Mouse (Mus musculus) forebrain, embryonic 14.5 days (tissue): ENCODE data around the gene Aurkb. TPM values are rescaled to one million over a fixed set of nuclear protein-coding genes. Genes with fewer than 3 reads are reported as not detected.

Experiments used
- ATAC-seq: fragments of 200-750 bp; cut with Nextera tagmentation; 2 replicates; pipeline ENCODE4 v1.8.0; 2017; ENCODE audit warnings: mild to moderate bottlenecking, moderate library complexity
- DNase-seq: peaks from one replicate; pipeline ENCODE4 v3.0.0-alpha.2; 2015; ENCODE audit warnings: low spot score
- H3K27ac ChIP-seq: fragments of 300-500 bp; sonication (generic); 2 replicates; pipeline ENCODE4 v1.5.1; 2014; ENCODE audit warnings: low read depth, mild to moderate bottlenecking, control low read depth, low read length, moderate library complexity
- H3K27me3 ChIP-seq: fragments of 300-500 bp; sonication (generic); replicated peaks from 2 replicates; pipeline ENCODE4 v1.6.1; 2014; ENCODE audit warnings: low read length, control low read depth, mixed read lengths; ENCODE audit not compliant: control insufficient read depth, insufficient read depth
- H3K36me3 ChIP-seq: fragments of 300-500 bp; sonication (generic); 2 replicates; pipeline ENCODE4 v1.6.1; 2014; ENCODE audit warnings: low read length, control low read depth; ENCODE audit not compliant: control insufficient read depth, insufficient read depth
- H3K4me1 ChIP-seq: fragments of 300-500 bp; sonication (generic); 2 replicates; pipeline ENCODE4 v1.6.1; 2014; ENCODE audit warnings: antibody characterized with exemption, low read length, control low read depth; ENCODE audit not compliant: control insufficient read depth, insufficient read depth
- H3K4me2 ChIP-seq: fragments of 300-500 bp; sonication (generic); 2 replicates; pipeline ENCODE4 v1.6.1; 2014; ENCODE audit warnings: mild to moderate bottlenecking, control low read depth, low read length
- H3K4me3 ChIP-seq: fragments of 300-500 bp; sonication (generic); 2 replicates; pipeline ENCODE4 v1.5.1; 2014; ENCODE audit warnings: low read depth, low read length, control low read depth
- H3K9ac ChIP-seq: fragments of 300-500 bp; sonication (generic); 2 replicates; pipeline ENCODE4 v1.6.1; 2014; ENCODE audit warnings: mild to moderate bottlenecking, low read length, control low read depth, moderate library complexity
- H3K9me3 ChIP-seq: fragments of 300-500 bp; sonication (generic); replicated peaks from 2 replicates; pipeline ENCODE4 v1.6.1; 2016; ENCODE audit warnings: low read length, control low read depth, mixed read lengths; ENCODE audit not compliant: control insufficient read depth
- WGBS: fragments of 180-500 bp; shearing (Covaris S2); extraction: QIAGEN DNeasy Blood & Tissue Kit; methylation state at CpG from one replicate; pipeline ENCODE4 v1.1.7; 2014; 5-methylcytosine and 5-hydroxymethylcytosine counted together
- polyA plus RNA-seq: library from polyadenylated mRNA; unstranded; fragments of >200 nt; fragmentation: Nextera tagmentation; extraction: Ambion mirVana; gene quantifications from 2 replicates; pipeline ENCODE4 v1.2.1, GENCODE M21; 2014

Gene Aurkb
- polyA plus RNA-seq, 1 experiment from 2014 or later = 74.0 TPM

- peak overlapping the region; percentile 65 for H3K4me2 ChIP-seq
- WGBS = 46% methylated on average over 9 of the region's 9 CpGs
- H3K9ac ChIP-seq = peak overlapping the region; percentile 77
- ATAC-seq (no peak), DNase-seq (no peak)
- H3K36me3 ChIP-seq = no peaks in the 10 kb centered on the region
- peak overlapping the region; percentile 54 for H3K4me3 ChIP-seq
- no peaks in the 10 kb centered on the region for H3K27me3 ChIP-seq
- peaks cover 19% of the 10 kb centered on the region for H3K4me1 ChIP-seq
- no peaks in the 10 kb centered on the region for H3K9me3 ChIP-seq
- H3K27ac ChIP-seq = no peak overlapping the region
Observed at GRCm38 (mm10) chr11:69064259-69065133, 19.0 kb downstream of the Aurkb start.

GRCm38 (mm10) chr11:69065394-69065925 is 20.0 kb downstream of the Aurkb start:
- no peak for ATAC-seq
- Histone ChIP-seq H3K9ac (no peak overlapping the region), H3K36me3 (no peaks in the 10 kb centered on the region), H3K4me1 (peaks cover 21% of the 10 kb centered on the region), H3K4me2 (peak overlapping the region; percentile 81), H3K27ac (no peak overlapping the region), H3K4me3 (0 out of 2 replicates have a peak overlapping the region, but pooled peaks have one; percentile 35), H3K9me3 (no peaks in the 10 kb centered on the region), H3K27me3 (no peaks in the 10 kb centered on the region)
- WGBS = 59% methylated on average over 3 of the region's 3 CpGs
- no peak for DNase-seq

GRCm38 (mm10) chr11:69066163-69066861 is 20.9 kb downstream of the Aurkb start:
- DNase-seq (peak; percentile 47), ATAC-seq (no peak)
- no peaks in the 10 kb centered on the region for H3K9me3 ChIP-seq
- WGBS = under 1% methylated on average over 29 of the region's 29 CpGs
- no peaks in the 10 kb centered on the region for H3K27me3 ChIP-seq
- peak overlapping the region; percentile 81 for H3K4me2 ChIP-seq
- 0 out of 2 replicates have a peak overlapping the region, but pooled peaks have one; percentile 5 for H3K27ac ChIP-seq
- peak overlapping the region; percentile 35 for H3K4me3 ChIP-seq
- H3K9ac ChIP-seq = peak overlapping the region; percentile 60
- peaks cover 13% of the 10 kb centered on the region; the same call in 1 of the 2 replicates for H3K4me1 ChIP-seq
- H3K36me3 ChIP-seq = no peaks in the 10 kb centered on the region

DNA sequence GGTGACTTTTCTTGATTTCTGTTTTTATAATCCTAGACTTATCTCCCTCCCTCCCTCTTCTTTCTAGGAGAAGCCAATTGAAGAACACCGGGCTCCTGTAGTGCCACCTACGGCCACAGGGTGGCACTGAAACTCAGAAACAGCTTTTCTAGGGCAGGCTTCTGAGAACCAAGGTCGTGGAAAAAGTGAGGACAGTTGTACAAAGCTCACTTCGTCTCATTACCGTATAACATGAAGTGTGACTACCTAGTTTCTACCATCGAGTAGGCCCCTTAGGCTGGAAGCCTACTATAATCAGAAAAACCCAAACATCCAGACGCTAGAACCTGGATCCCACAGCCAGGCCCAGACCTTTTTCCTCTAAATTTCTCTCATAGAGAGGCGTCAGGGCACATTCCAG is 21.5 kb downstream of the Aurkb start:
- peak overlapping the region; percentile 35 for H3K4me3 ChIP-seq
- no peak for ATAC-seq
- 8% methylated on average over 8 of the region's 8 CpGs for WGBS

GRCm38 (mm10) chr11:69067601-69068000 is 22.2 kb downstream of the Aurkb start:
- Histone ChIP-seq H3K9ac (no peak overlapping the region), H3K4me3 (no peak overlapping the region), H3K27me3 (no peaks in the 10 kb centered on the region), H3K36me3 (no peaks in the 10 kb centered on the region), H3K4me1 (peaks cover 13% of the 10 kb centered on the region; the same call in 1 of the 2 replicates), H3K27ac (no peak overlapping the region), H3K4me2 (no peak overlapping the region), H3K9me3 (no peaks in the 10 kb centered on the region)
- 67% methylated on average over 6 of the region's 6 CpGs for WGBS
- DNase-seq (no peak), ATAC-seq (no peak)

More for the DNA sequence above, 21.5 kb downstream of the Aurkb start:
- Histone ChIP-seq H3K27me3 (no peaks in the 10 kb centered on the region), H3K9me3 (no peaks in the 10 kb centered on the region), H3K27ac (no peak overlapping the region), H3K4me1 (peaks cover 12% of the 10 kb centered on the region; the same call in 1 of the 2 replicates), H3K36me3 (no peaks in the 10 kb centered on the region), H3K4me2 (peak overlapping the region; percentile 81), H3K9ac (peak overlapping the region; percentile 60; the same call in 1 of the 2 replicates)
- peak; percentile 94 for DNase-seq

DNA sequence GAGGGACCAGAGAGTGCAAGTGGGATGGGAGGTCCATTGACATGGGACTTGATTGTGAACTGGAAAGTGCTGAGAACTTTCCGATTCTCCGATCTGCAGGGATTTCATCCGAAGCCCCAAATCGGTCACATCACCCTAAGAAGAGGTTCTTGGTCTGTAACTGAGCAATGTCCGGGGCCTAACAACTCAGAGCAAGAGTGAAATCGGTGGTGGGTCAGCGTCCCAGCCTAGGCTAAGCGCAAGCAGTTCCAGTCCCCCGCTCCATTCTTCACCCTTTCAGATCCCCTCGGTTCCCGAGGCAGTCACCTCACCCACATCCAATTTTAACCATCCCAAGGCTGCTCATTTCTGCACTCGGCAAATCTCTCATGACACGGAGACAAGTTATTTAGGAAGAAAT is 24.6 kb downstream of the Aurkb start:
- peak overlapping the region; percentile 48 for H3K4me3 ChIP-seq
- peak overlapping the region; percentile 80 for H3K9ac ChIP-seq
- H3K27me3 ChIP-seq = no peaks in the 10 kb centered on the region
- no peak for ATAC-seq
- DNase-seq = no peak
- peak overlapping the region; percentile 77 for H3K4me2 ChIP-seq
- H3K27ac ChIP-seq = peak overlapping the region; percentile 75
- under 1% methylated on average over 13 of the region's 13 CpGs for WGBS
- H3K36me3 ChIP-seq = no peaks in the 10 kb centered on the region
- peaks cover 13% of the 10 kb centered on the region; the same call in 1 of the 2 replicates for H3K4me1 ChIP-seq
- no peaks in the 10 kb centered on the region for H3K9me3 ChIP-seq

- H3K4me2 ChIP-seq = peak within 1 kb of the TSS; percentile 77
- H3K9me3 ChIP-seq = no peaks in the 10 kb centered on the region
- DNase-seq = peak; percentile 98
- peak; percentile 88 for ATAC-seq
- H3K4me1 ChIP-seq = peaks cover 13% of the 10 kb centered on the region; the same call in 1 of the 2 replicates
- peak within 1 kb of the TSS; percentile 48 for H3K4me3 ChIP-seq
- under 1% methylated on average over 40 of the region's 47 CpGs for WGBS
- no peaks in the 10 kb centered on the region for H3K27me3 ChIP-seq
- no peaks in the 10 kb centered on the region for H3K36me3 ChIP-seq
- peak within 1 kb of the TSS; percentile 80 for H3K9ac ChIP-seq
- H3K27ac ChIP-seq = peak within 1 kb of the TSS; percentile 75
Observed at GRCm38 (mm10) chr11:69070590-69071222, 25.3 kb downstream of the Aurkb start, which contains the start of gene Tmem107. Tmem107 (plus strand) TSS chr11:69070806.

- peak overlapping the region; percentile 80 for H3K9ac ChIP-seq
- peak overlapping the region; percentile 48 for H3K4me3 ChIP-seq
- ATAC-seq (no peak), DNase-seq (no peak)
- no peaks in the 10 kb centered on the region for H3K9me3 ChIP-seq
- H3K36me3 ChIP-seq = no peaks in the 10 kb centered on the region
- no peaks in the 10 kb centered on the region for H3K27me3 ChIP-seq
- H3K4me1 ChIP-seq = peaks cover 10% of the 10 kb centered on the region; the same call in 1 of the 2 replicates
- peak overlapping the region; percentile 75; the same call in 1 of the 2 replicates for H3K27ac ChIP-seq
- WGBS = 22% methylated on average over 9 of the region's 9 CpGs
- H3K4me2 ChIP-seq = peak overlapping the region; percentile 77
Observed at GRCm38 (mm10) chr11:69071262-69071661, 25.8 kb downstream of the Aurkb start.
